Mouse (Mus musculus): ENCODE data around the gene Abca8b. TPM values are rescaled to one million over a fixed set of nuclear protein-coding genes. Genes with fewer than 3 reads are reported as not detected.

The Abca8b gene
- total and polyA plus RNA-seq, 3 experiments, result 1.4 to 2.1 (median 1.4) TPM

- in situ Hi-C loops (cut with MboI; ENCODE audit: low pct_ligation_motif_present, low pct_unique_long_range_greater_than_20kb, low sequenced_read_pairs) (loop anchor here (25.0 kb wide), 1 partner anchor 595 kb away; no protein-coding TSS in a partner anchor), dilution Hi-C loops (cut with MboI; ENCODE audit: extremely low pct_ligation_motif_present, extremely low pct_unique_long_range_greater_than_20kb, low sequenced_read_pairs) (no loop called here)
- H3K4me3 ChIP-seq (replicated peaks in 1 of 3; ENCODE audit: low read depth in 2 of 3, low read length in 2 of 3, poor library complexity in 1 of 3), result no peak overlapping the region
- H3K79me2 ChIP-seq (replicated peaks; ENCODE audit: control insufficient read depth, extremely low read depth, insufficient read depth, poor library complexity, severe bottlenecking), result no peaks in the 10 kb centered on the region
- DNase-seq (ENCODE audit: extremely low read depth), result peak; percentile 41
- H3K9me3 ChIP-seq (replicated peaks; ENCODE audit: low read length), result peaks cover 3% of the 10 kb centered on the region
- TF ChIP-seq PAX5 (IDR thresholded peaks at IDR 0.05; ENCODE audit: low read length) (no peak), JUN (IDR thresholded peaks at IDR 0.05; ENCODE audit: insufficient read depth, low read depth, low read length) (no peak), GABPA (IDR thresholded peaks at IDR 0.05; ENCODE audit: insufficient replicate concordance, low read depth, low read length) (no peak), ETS1 (conservative IDR thresholded peaks at IDR 0.05; ENCODE audit: low read depth, low read length) (0 out of 2 replicates have a peak, but pooled peaks have one; percentile 11), UBTF (IDR thresholded peaks at IDR 0.05; ENCODE audit: low read depth, low read length) (no peak), BHLHE40 (IDR thresholded peaks at IDR 0.05; ENCODE audit: low read depth, low read length) (no peak), USF1 (IDR thresholded peaks at IDR 0.05; ENCODE audit: low read depth, low read length) (no peak), MAX (IDR thresholded peaks at IDR 0.05; ENCODE audit: low read length) (no peak), POLR2A (IDR thresholded peaks at IDR 0.05; ENCODE audit: low read depth, low read length) (no peak), CHD2 (IDR thresholded peaks at IDR 0.05; ENCODE audit: low read length) (no peak), HCFC1 (IDR thresholded peaks at IDR 0.05; ENCODE audit: low read depth, low read length) (no peak), E2F4 (IDR thresholded peaks at IDR 0.05; ENCODE audit: insufficient replicate concordance, low read depth, low read length) (no peak), MXI1 (IDR thresholded peaks at IDR 0.05; ENCODE audit: low read depth, low read length) (no peak), USF2 (conservative IDR thresholded peaks at IDR 0.05; ENCODE audit: low read depth, low read length) (no peak), NELFE (IDR thresholded peaks at IDR 0.05; ENCODE audit: low read depth, low read length) (no peak), CTCF (conservative IDR thresholded peaks at IDR 0.05 in 1 of 2, IDR thresholded peaks at IDR 0.05 in 1 of 2; ENCODE audit: low read depth in 2 of 2, low read length in 2 of 2) (peak in 1 of 2 experiments; percentile 56; a peak in 2 of 4 replicates), ZMIZ1 (IDR thresholded peaks at IDR 0.05; ENCODE audit: low read depth, low read length) (no peak), KAT2A (IDR thresholded peaks at IDR 0.05; ENCODE audit: insufficient replicate concordance, low read length) (no peak), POLR2AphosphoS2 (IDR thresholded peaks at IDR 0.05; ENCODE audit: low read depth, low read length) (no peak), RCOR1 (conservative IDR thresholded peaks at IDR 0.05; ENCODE audit: low read depth, low read length) (no peak), SMC3 (IDR thresholded peaks at IDR 0.05; ENCODE audit: low read depth, low read length) (peak; percentile 49), NRF1 (IDR thresholded peaks at IDR 0.05; ENCODE audit: low read depth, low read length) (no peak), IRF4 (IDR thresholded peaks at IDR 0.05; ENCODE audit: low read depth, low read length) (no peak), ZNF384 (IDR thresholded peaks at IDR 0.05; ENCODE audit: low read depth, low read length) (peak; percentile 63), EP300 (IDR thresholded peaks at IDR 0.05; ENCODE audit: low read length) (no peak), MAFK (IDR thresholded peaks at IDR 0.05; ENCODE audit: insufficient replicate concordance, low read length) (no peak), ELF1 (IDR thresholded peaks at IDR 0.05; ENCODE audit: low read depth, low read length) (no peak), MEF2A (IDR thresholded peaks at IDR 0.05; ENCODE audit: borderline replicate concordance, low read depth, low read length) (no peak), CHD1 (IDR thresholded peaks at IDR 0.05; ENCODE audit: low read depth, low read length) (no peak), TCF12 (IDR thresholded peaks at IDR 0.05; ENCODE audit: low read depth, low read length) (no peak), ZC3H11A (IDR thresholded peaks at IDR 0.05; ENCODE audit: low read depth, low read length) (no peak), ZKSCAN1 (IDR thresholded peaks at IDR 0.05; ENCODE audit: borderline replicate concordance, low read depth, low read length) (no peak), MYC (IDR thresholded peaks at IDR 0.05; ENCODE audit: low read depth, low read length) (no peak), JUND (conservative IDR thresholded peaks at IDR 0.05; ENCODE audit: low read depth, low read length) (no peak), TBP (conservative IDR thresholded peaks at IDR 0.05; ENCODE audit: low read depth, low read length) (no peak), MAZ (IDR thresholded peaks at IDR 0.05; ENCODE audit: low read depth, low read length) (no peak), SIN3A (IDR thresholded peaks at IDR 0.05; ENCODE audit: low read length) (no peak), RAD21 (IDR thresholded peaks at IDR 0.05; ENCODE audit: low read depth, low read length) (peak; percentile 62)
- no peak overlapping the region for H3K4me2 ChIP-seq (ENCODE audit: insufficient read depth, low read depth, poor library complexity, severe bottlenecking)
- H3K36me3 ChIP-seq (replicated peaks in 1 of 2; ENCODE audit: control insufficient read depth in 1 of 2, insufficient read depth in 1 of 2, low read length in 1 of 2), result no peaks in the 10 kb centered on the region
- no peaks in the 10 kb centered on the region for H3K27me3 ChIP-seq (replicated peaks)
- H3K9ac ChIP-seq (ENCODE audit: insufficient read depth, low read depth), result no peak overlapping the region
- H3K27ac ChIP-seq (ENCODE audit: insufficient read depth, low read depth), result no peak overlapping the region
- H3K4me1 ChIP-seq (ENCODE audit: control insufficient read depth in 1 of 2, insufficient read depth in 2 of 2), result peaks cover 0 to 21% of the 10 kb centered on the region in 2 experiments; a peak in 3 of 4 replicates
Observed at GRCm38 (mm10) chr11:109891989-109892386, 103.7 kb downstream of the Abca8b start.

All from CH12.LX (cell line).